Comparison of ENCODE assay signal across 7 mouse cellular contexts in genomic region chr16:4879101-4879707, GRCm38 (mm10). TPM values are rescaled to one million over a fixed set of nuclear protein-coding genes. Genes with fewer than 3 reads are reported as not detected.
DNase-seq lines count a peak whose midpoint lies in the region; ATAC-seq and TF ChIP-seq lines count a peak whose summit lies in the region.

No protein-coding gene starts in this region.

- peaks cover 51% of the 10 kb centered on the region for H3K79me2 ChIP-seq in macrophage (ENCODE audit: inconsistent target)

- WGBS in lung, embryonic 14.5 days, result 1% methylated on average over 43 of the region's 54 CpGs
- under 1% methylated on average over 32 of the region's 54 CpGs for WGBS in macrophage (ENCODE audit: missing documents)

- H3K4me2 ChIP-seq in lung, embryonic 14.5 days, result peak overlapping the region; percentile 95

- no peak for TF ChIP-seq CTCF in lung, embryonic 14.5 days (IDR thresholded peaks at IDR 0.05; ENCODE audit: low read depth)

- ATAC-seq in lung, embryonic 14.5 days (ENCODE audit: insufficient read depth), result peak; percentile 5; the same call in 1 of the 2 replicates
- peak; percentile 23; the same call in 1 of the 2 replicates for ATAC-seq in erythroid progenitor cell, adult 5-6 weeks (replicated peaks; ENCODE audit: low FRiP score, poor library complexity, severe bottlenecking)

- no peaks in the 10 kb centered on the region for H3K9me3 ChIP-seq in lung, embryonic 14.5 days (ENCODE audit: low read depth, low read length)

- peak overlapping the region; percentile 88 for H3K9ac ChIP-seq in lung, embryonic 14.5 days

- peak overlapping the region; percentile 80 for H3K4me3 ChIP-seq in lung, embryonic 14.5 days (ENCODE audit: low read depth, low read length)
- H3K4me3 ChIP-seq in macrophage (ENCODE audit: inconsistent target), result peak overlapping the region; percentile 80

- peak; percentile 55 for DNase-seq in lung, embryonic 14.5 days
- no peak for DNase-seq in lung, postnatal 14 days
- DNase-seq in ZHBTc4 (ENCODE audit: low read depth, low spot score), result peak; percentile 55
- peak; percentile 73 for DNase-seq in kidney, postnatal 10 days
- peak; percentile 56 to 66 for DNase-seq in right cerebral cortex, postnatal 36 days (ENCODE audit: low spot score in 2 of 2)

- H3K27ac ChIP-seq in lung, embryonic 14.5 days (ENCODE audit: low read depth), result peak overlapping the region; percentile 100
- peak overlapping the region; percentile 92 for H3K27ac ChIP-seq in macrophage

- peaks cover 23% of the 10 kb centered on the region for H3K36me3 ChIP-seq in lung, embryonic 14.5 days (ENCODE audit: insufficient read depth)
- peaks cover 19% of the 10 kb centered on the region for H3K36me3 ChIP-seq in macrophage (ENCODE audit: inconsistent target)

- no peaks in the 10 kb centered on the region for H3K27me3 ChIP-seq in lung, embryonic 14.5 days (ENCODE audit: insufficient read depth, low read length)

- H3K4me1 ChIP-seq in lung, embryonic 14.5 days (ENCODE audit: insufficient read depth), result peaks cover 19% of the 10 kb centered on the region

RNA-seq across cellular contexts. Expression of gene Ubald1, which starts 0.9 kb away (rescaled TPM):
- polyA plus RNA-seq in lung, embryonic 14.5 days (2014; fragmentation: Nextera tagmentation; extraction: Ambion mirVana), result 38.7 and 39.3 TPM in 2 replicates
- total RNA-seq in erythroid progenitor cell, adult 5-6 weeks (2015; ENCODE audit: low replicate concordance), result 8.3 and 10.1 TPM in 2 replicates
- 0.91 and 1.7 TPM in 2 replicates for total RNA-seq in erythroid progenitor cell, adult 5-6 weeks (2017; ENCODE audit: low replicate concordance)
- 100 to 1,000 TPM in 2 of 26 experiments, 10 to 100 TPM in 23, 1 to 10 TPM in 1; 3.7 to 120 (median 34.7) TPM for total RNA-seq in macrophage (2018; cell fraction: chromatin; rRNA removed)
- total RNA-seq in macrophage (2018; cell fraction: cytosol; rRNA removed), result 100 to 1,000 TPM in 5 of 26 experiments, 10 to 100 TPM in 21; 45.7 to 109 (median 70.5) TPM
- 100 to 1,000 TPM in 2 of 26 experiments, 10 to 100 TPM in 24; 10.2 to 113 (median 35.9) TPM for total RNA-seq in macrophage (2018; cell fraction: nucleus; rRNA removed)
- polyA plus RNA-seq in macrophage (2018), result 64.4 to 75.7 TPM (median 71.8 TPM) in 3 replicates

RNA-seq across cellular contexts. Expression of gene Mgrn1, which starts 6.8 kb away (rescaled TPM):
- 88.0 and 88.8 TPM in 2 replicates for polyA plus RNA-seq in lung, embryonic 14.5 days (2014; fragmentation: Nextera tagmentation; extraction: Ambion mirVana)
- 8.6 and 10.5 TPM in 2 replicates for total RNA-seq in erythroid progenitor cell, adult 5-6 weeks (2015; ENCODE audit: low replicate concordance)
- 0.38 and 2.2 TPM in 2 replicates for total RNA-seq in erythroid progenitor cell, adult 5-6 weeks (2017; ENCODE audit: low replicate concordance)
- 100 to 1,000 TPM in 22 of 26 experiments, 10 to 100 TPM in 4; 72.2 to 417 (median 122) TPM for total RNA-seq in macrophage (2018; cell fraction: chromatin; rRNA removed)
- 100 to 1,000 TPM in 2 of 26 experiments, 10 to 100 TPM in 24; 76.5 to 108 (median 88.0) TPM for total RNA-seq in macrophage (2018; cell fraction: cytosol; rRNA removed)
- total RNA-seq in macrophage (2018; cell fraction: nucleus; rRNA removed), result 100 to 1,000 TPM in 6 of 26 experiments, 10 to 100 TPM in 20; 55.3 to 179 (median 81.7) TPM
- polyA plus RNA-seq in macrophage (2018), result 62.2 to 84.4 TPM (median 68.4 TPM) in 3 replicates

RNA-seq across cellular contexts. Expression of gene 4930562C15Rik, which starts 44.0 kb away (rescaled TPM):
- 1.0 and 1.1 TPM in 2 replicates for polyA plus RNA-seq in lung, embryonic 14.5 days (2014; fragmentation: Nextera tagmentation; extraction: Ambion mirVana)
- total RNA-seq in erythroid progenitor cell, adult 5-6 weeks (2015; ENCODE audit: low replicate concordance), result not detected in 2 replicates
- total RNA-seq in erythroid progenitor cell, adult 5-6 weeks (2017; ENCODE audit: low replicate concordance), result not detected in 2 replicates
- 1 to 10 TPM in 4 of 26 experiments, under 1 TPM in 14, not detected in 8; 0.21 to 2.2 (median 0.64) TPM for total RNA-seq in macrophage (2018; cell fraction: chromatin; rRNA removed)
- under 1 TPM in 16 of 26 experiments, not detected in 10; 0.03 to 0.37 (median 0.11) TPM for total RNA-seq in macrophage (2018; cell fraction: cytosol; rRNA removed)
- 1 to 10 TPM in 2 of 26 experiments, under 1 TPM in 12, not detected in 12; 0.11 to 1.1 (median 0.50) TPM for total RNA-seq in macrophage (2018; cell fraction: nucleus; rRNA removed)
- polyA plus RNA-seq in macrophage (2018), result 0.16 TPM in 1 of 3 replicates, not detected in the others

RNA-seq across cellular contexts. Expression of gene Nudt16l1, which starts 59.4 kb away (rescaled TPM):
- 145 and 154 TPM in 2 replicates for polyA plus RNA-seq in lung, embryonic 14.5 days (2014; fragmentation: Nextera tagmentation; extraction: Ambion mirVana)
- 4.2 and 9.4 TPM in 2 replicates for total RNA-seq in erythroid progenitor cell, adult 5-6 weeks (2015; ENCODE audit: low replicate concordance)
- 0.53 and 5.8 TPM in 2 replicates for total RNA-seq in erythroid progenitor cell, adult 5-6 weeks (2017; ENCODE audit: low replicate concordance)
- total RNA-seq in macrophage (2018; cell fraction: chromatin; rRNA removed), result 10 to 100 TPM; 12.9 to 50.6 (median 28.1) TPM
- total RNA-seq in macrophage (2018; cell fraction: cytosol; rRNA removed), result 10 to 100 TPM; 24.5 to 63.6 (median 37.5) TPM
- 10 to 100 TPM; 14.8 to 50.2 (median 28.0) TPM for total RNA-seq in macrophage (2018; cell fraction: nucleus; rRNA removed)
- polyA plus RNA-seq in macrophage (2018), result 17.1 to 56.6 TPM (median 39.4 TPM) in 3 replicates
